Mouse (Mus musculus) kidney, postnatal 10 days (tissue): Measurements from ENCODE around the gene Uap1.
A peak's percentile ranks its signal among the peaks of the same experiment; 100 is the strongest.

Experiments used
- DNase-seq: peaks from one replicate; pipeline ENCODE4 v3.0.0; 2021; ENCODE audit warnings: mixed read lengths

The Uap1 gene

DNA sequence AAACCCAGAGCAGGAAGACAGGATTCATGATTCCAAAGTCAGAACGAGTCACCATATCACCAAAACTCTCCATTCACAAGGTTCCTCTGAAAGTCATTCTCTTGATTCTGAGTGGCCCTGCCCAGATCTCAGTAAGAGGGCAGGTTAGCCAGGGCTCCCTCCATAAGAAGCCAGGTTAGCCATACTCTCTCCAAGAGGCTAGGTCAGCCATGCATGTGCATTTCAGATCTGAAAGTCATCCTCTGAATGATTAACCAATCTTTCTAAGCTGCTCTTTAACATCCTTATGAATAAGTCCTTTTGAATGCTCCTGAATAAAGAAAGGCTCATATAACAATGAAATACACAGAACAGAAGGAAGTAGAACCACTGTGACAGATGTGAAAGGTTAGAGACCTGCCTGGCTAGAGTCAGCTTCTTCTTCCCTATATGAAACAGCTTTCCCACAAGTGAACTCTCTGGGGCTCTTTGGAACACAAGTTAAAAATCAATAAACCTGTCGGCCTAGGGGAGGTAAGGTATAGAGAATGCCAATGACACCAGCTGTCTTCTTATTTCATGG is 10.6 kb downstream of the Uap1 start:
- no peak for DNase-seq

GRCm38 (mm10) chr1:170163398-170163943 is 11.3 kb downstream of the Uap1 start:
- no peak for DNase-seq

- peak; percentile 58 for DNase-seq
Measured at GRCm38 (mm10) chr1:170161852-170162251, 12.9 kb downstream of the Uap1 start.

- DNase-seq: no peak
Measured at GRCm38 (mm10) chr1:170160397-170160938, 14.3 kb downstream of the Uap1 start.

- no peak for DNase-seq
Measured at GRCm38 (mm10) chr1:170159707-170160106, 15.1 kb downstream of the Uap1 start.

DNA sequence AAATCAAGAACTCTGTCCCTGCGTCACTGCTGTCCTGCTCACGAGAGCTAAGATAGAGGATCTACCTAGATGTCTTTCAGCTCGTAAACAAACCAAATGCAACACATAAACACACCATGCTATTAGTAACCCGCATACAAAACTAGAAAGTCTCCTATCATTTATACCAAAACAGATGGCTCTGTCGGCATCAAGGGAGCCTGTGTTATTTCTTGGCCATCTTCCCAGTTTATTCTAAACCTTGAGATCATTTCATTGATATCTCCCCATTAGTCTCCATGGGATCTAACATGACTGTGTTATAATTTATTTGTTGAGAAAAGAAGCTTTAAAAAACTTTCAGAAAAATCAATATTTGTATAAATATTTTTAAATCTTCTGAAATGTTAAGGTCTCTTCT is 19.0 kb downstream of the Uap1 start:
- no peak for DNase-seq

DNA sequence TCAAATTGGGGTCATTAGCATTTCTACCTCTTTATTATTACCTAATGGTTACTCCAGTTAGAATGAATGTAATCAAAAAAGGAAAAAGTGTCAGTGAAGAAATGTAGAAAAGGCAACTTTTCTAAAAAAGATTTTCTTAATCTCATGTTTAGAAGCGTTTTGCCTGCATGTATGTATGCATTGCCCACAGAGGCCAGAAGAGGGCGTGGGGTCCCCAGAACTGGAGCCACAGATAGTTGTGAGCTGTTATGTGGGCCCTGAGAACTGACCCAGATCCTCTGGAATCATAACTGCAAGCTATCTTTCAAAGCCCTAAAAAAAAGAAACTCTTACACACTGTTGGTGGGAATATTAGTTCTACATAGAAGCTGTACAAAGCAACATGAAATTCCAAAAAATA is 19.5 kb downstream of the Uap1 start:
- DNase-seq: no peak

DNA sequence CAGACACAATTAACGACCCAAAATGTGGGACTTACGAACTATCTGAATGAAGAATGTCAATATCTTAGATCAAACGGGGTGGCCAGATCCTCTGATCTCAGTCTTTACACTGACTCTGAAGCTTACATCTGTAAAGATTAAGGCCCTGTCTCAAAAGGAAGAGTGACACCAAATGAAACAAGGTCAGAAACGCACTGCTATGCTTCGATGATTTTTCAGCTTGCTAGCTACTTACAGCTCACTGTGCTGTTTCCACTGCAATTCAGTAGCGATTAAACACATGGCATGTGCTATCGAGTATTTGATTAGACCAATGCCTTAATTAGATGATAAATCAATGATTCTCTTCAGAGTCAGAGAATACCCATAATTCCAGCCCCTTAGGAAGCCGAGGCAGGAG is 20.8 kb downstream of the Uap1 start:
- DNase-seq: no peak

- DNase-seq: no peak
Measured at GRCm38 (mm10) chr1:170152552-170152951, 22.2 kb downstream of the Uap1 start.

DNA sequence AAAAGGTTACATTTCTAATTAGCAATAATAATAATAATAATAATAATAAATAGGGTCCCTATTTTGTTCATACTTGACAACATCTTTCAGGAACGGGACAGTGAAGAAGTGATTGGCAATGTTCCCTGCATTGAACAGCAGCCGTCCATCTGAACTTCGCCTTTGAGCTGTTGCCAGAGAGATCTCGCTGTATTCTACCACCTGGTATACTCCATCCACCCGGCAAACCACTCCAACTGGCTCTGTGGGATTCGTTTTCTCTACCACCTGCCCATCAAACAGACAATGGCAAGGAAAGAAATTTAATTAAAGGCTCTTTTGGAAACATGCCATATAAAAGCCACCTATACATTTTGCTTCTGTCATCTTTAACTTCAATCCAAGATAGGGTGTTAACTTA is 23.9 kb downstream of the Uap1 start:
- no peak for DNase-seq

- no peak for DNase-seq
Measured at GRCm38 (mm10) chr1:170149756-170150155, 25.0 kb downstream of the Uap1 start.

- DNase-seq: no peak
Measured at GRCm38 (mm10) chr1:170148536-170148935, 26.2 kb downstream of the Uap1 start.

- DNase-seq: no peak
Measured at GRCm38 (mm10) chr1:170147651-170148448, 26.9 kb downstream of the Uap1 start.

GRCm38 (mm10) chr1:170145606-170146005 is 29.2 kb downstream of the Uap1 start:
- no peak for DNase-seq

GRCm38 (mm10) chr1:170142256-170142871 is 32.4 kb downstream of the Uap1 start:
- no peak for DNase-seq

DNA sequence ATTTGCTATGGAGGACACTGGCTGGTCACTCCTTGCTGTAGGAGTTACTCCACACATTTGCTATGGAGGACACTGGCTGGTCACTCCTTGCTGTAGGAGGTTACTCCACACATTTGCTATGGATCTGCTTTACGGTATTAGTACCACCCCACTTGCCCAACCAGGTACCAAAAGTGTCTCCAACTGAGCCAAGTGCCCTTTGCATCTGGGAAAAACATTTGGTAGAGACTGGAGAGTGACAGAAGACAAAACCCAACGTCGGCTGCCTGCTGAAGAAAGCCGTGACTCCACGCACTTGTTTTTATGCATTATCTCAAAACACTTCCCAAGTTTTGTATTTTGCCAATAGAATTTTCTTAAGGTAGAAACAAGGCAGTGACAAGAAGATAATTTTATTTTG is 33.1 kb downstream of the Uap1 start:
- no peak for DNase-seq

- DNase-seq: peak; percentile 84
Measured at GRCm38 (mm10) chr1:170136351-170137009, 38.3 kb downstream of the Uap1 start.

DNA sequence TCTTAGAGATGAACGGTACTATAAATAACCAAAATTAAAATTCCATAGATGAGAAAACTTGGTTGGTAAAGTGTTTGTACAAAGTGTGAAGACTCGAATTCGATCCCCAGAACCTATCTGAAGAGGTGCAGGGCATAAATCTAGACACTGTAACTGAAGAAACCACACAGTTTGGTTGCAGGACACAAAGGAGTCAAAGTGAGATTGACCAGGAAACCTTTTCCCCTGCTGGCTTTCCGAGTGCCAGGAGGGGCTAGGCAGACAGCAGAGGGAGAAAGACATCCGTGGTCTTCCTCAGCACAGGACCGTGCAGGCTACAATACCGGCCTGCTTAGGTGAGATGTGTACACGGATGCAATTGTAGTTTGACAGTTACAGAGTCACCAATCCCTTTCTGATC is 40.5 kb downstream of the Uap1 start:
- no peak for DNase-seq

GRCm38 (mm10) chr1:170130962-170131361 is 43.8 kb downstream of the Uap1 start:
- DNase-seq: no peak

DNA sequence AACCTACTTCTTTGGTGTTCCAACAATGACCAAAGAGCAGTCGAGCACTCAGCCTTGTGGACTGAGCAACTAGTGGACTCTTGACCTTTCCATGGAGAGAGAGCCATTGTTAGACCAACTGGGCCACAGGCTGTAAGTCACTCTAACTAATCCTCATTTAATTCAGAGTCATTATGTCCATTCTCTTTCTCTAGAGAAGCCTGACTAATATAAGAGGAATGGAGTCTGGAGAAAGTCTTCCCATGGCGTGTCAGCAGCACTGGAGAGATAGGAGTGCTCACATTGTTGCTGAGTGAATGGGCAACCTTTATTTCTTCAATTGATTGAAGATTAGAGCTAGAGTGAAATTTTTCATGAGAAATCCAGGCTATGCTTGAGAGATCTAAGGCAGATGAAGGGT is 50.1 kb downstream of the Uap1 start:
- DNase-seq: no peak

- no peak for DNase-seq
Measured at GRCm38 (mm10) chr1:170113616-170114015, 61.1 kb downstream of the Uap1 start.

DNA sequence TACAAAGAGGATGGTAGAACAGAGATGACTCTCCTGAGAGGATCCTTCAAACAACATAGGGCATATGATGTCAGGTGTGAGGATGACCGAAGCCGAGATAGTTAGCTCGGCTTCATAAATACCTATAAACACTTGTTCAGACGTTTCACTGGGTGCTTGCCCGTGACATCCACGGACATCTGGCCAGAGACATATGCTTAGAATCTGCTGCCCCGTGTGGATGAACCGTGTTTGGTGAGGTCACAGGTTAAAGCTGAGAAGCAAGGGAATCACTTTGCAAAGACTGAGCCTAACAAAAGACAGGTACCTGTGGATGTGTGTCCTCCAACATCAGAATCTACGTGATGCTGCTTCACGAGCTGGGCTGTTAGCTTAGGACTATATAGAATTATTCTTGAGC is 62.5 kb downstream of the Uap1 start:
- no peak for DNase-seq

GRCm38 (mm10) chr1:170111651-170112226 is 63.0 kb downstream of the Uap1 start:
- peak; percentile 7 for DNase-seq
